Mouse (Mus musculus) mouse trophoblast stem cell (cell line): Measurements from ENCODE around the gene Gm11639.

Experiments
- in situ Hi-C, 2 experiments: fragments of 300-500 bp; cut with MseI, MboI; formaldehyde crosslinking; loops; 2 replicates in 1 of 2; 3 replicates in 1 of 2; pipeline ENCODE4 v1.15.1; 2025

The Gm11639 gene

GRCm38 (mm10) chr11:104704097-104704496, 18.6 kb downstream of the Gm11639 start:
- in situ Hi-C loops: no loop called here

DNA sequence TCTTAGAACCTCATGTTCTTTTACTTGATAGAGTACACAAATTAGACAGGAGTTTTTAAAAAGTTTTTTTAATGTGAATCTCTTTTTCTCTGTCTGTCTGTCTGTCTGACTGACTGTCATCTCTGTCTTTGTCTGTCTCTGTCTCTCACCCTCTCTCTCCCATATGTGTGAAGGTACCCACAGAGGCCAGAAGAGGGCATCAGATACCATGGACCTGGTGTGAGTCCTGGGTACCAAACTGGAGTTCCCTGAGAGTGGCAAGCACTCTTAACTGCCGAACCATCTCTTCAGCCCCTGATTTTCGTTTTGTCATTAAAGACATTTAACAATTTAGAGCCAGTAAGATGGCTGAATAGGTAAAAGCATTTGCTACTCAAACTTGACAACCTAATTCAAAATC, 21.6 kb downstream of the Gm11639 start:
- in situ Hi-C loops: no loop called here

GRCm38 (mm10) chr11:104744995-104745568, 59.6 kb downstream of the Gm11639 start:
- in situ Hi-C loops: no loop called here

DNA sequence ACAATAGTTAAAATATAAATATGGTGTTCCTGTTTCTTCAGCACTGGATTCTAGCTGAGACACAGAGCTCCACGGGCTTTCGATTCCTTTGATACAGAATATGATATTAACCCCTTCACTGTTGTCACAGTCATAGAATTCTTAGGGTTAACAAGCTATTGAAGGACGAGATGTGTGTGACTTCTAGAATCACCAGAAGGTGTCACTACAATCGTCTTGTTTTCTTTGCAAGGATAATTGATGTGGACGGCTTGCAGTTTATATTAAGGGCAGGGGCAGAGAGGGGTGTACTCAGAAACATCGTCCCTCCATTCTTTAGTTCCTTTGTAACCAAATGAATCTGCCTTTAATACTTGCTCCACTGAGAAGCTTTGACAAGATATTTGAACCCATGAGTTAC, 80.3 kb downstream of the Gm11639 start:
- in situ Hi-C loops: no loop called here

DNA sequence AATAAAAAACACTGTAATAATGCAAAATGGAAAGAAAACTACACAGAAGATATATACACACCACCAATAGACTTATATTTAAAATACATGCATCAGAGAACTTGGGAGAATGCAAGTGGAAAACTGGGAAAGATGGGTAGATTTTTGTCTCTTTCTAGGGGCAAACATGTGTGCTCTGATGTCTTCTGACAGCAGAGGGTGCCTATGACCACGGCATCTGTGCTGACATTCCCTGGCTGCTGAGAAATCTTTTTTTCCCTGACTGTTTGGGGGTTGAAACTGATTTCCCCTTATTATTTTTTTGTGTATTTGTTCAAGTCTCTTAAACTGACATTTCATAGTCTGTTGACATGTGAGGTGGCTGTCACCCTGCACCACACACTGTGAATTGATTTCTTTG, 81.6 kb downstream of the Gm11639 start:
- in situ Hi-C loops: no loop called here

- in situ Hi-C loops: no loop called here
These were observed 82.6 kb downstream of the Gm11639 start for GRCm38 (mm10) chr11:104768072-104768471.

DNA sequence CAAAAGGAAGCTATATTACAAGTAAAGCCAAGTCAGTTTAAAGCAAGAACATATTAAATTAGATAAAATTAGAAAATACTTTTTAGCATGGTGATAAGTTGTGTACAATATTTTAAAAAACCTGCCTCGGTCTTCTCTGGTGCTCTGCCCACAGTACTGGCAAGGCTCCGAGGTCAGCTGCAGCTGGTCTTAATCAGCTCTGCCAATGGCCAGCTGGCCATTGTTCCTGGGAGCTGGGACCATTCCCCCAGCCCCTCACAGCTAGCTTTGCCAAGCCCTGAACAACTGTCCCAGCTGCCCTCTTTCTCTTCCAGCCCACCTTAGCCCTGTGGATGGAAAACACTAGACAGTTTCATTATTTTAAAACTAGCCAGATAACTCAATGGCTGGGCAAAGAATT, 93.3 kb downstream of the Gm11639 start:
- in situ Hi-C loops: no loop called here

DNA sequence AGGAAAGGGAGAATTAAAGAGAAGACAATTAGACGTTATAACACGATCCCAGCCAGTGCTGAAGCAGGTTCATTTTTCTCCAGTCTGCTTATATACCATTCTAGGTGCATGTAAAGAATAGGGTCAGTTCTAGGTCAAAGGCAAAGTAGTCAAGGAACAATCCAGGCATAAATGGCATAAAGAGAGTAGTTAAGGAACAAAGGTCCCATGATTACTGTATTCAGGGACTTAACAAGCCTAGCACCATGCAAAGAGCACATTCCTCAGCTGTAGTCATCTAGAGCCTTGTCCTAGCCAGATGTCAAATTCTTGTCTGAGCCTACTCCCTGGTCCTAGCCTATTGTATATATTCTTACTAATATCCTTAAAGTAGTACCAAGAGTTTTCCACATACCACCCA, 259.2 kb downstream of the Gm11639 start:
- in situ Hi-C loops: no loop called here

GRCm38 (mm10) chr11:104952349-104952748, 266.8 kb downstream of the Gm11639 start:
- in situ Hi-C loops: no loop called here

DNA sequence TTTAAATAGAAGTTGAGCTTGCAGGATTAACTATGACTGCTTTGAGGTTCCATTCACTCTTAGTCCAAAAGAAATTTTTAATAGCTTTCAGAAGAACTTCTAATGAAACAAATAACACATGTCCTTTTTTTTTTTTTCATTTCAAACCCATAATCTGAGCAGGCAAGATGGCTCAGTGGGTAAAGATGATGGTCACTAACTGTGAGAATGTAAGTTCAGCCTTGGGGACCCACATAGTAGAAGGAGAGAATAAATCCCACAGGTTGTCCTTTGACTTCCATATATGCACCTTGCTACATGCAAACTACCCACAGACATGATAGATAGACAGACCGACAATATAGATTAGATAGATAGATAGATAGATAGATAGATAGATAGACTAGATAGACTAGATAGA, 282.4 kb downstream of the Gm11639 start:
- in situ Hi-C loops: no loop called here

- in situ Hi-C loops: no loop called here
These were observed 282.9 kb downstream of the Gm11639 start for GRCm38 (mm10) chr11:104968388-104968787.

GRCm38 (mm10) chr11:104971322-104971721, 285.8 kb downstream of the Gm11639 start:
- in situ Hi-C loops: no loop called here

DNA sequence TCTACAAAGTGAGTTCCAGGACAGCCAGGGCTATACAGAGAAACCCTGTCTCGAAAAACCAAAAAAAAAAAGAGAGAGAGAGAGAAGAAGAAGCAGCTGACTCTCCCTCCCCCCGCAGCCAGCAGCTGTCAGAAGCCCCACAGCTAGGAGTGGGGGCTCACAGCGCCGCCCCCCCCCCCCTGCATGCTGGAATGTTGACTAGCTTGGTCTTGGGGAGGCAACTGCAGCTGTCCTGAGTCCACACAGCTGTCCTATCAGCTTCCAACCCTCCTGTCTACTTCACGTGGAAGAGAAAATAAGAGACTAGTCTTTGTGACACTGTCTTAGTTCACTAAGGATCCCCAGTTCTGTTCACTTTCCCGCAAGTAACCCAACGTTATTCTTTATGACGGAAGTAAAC, 287.0 kb downstream of the Gm11639 start:
- in situ Hi-C loops: no loop called here

GRCm38 (mm10) chr11:104977976-104978375, 292.5 kb downstream of the Gm11639 start:
- in situ Hi-C loops: no loop called here

GRCm38 (mm10) chr11:104981342-104982055, 296.0 kb downstream of the Gm11639 start:
- in situ Hi-C loops: no loop called here

DNA sequence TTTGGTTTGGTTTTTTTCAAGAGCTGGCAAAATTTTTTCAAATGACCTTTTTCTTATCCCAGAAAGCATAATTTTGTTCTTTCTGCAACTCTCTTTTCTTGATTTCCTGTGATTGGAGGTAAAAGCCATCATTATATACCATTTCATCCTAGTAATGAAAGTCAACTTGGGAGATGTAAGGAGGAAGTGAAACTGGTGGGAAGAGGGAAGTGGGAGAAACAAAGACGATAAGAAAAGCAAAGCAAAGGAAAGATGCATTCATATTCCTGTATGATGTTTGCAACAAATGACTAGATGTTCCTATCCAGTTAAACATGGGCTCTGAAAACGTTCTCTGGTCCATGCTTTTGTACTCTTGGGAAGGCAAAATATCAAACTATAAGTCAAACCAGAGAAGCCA, 323.7 kb downstream of the Gm11639 start:
- in situ Hi-C loops: no loop called here

DNA sequence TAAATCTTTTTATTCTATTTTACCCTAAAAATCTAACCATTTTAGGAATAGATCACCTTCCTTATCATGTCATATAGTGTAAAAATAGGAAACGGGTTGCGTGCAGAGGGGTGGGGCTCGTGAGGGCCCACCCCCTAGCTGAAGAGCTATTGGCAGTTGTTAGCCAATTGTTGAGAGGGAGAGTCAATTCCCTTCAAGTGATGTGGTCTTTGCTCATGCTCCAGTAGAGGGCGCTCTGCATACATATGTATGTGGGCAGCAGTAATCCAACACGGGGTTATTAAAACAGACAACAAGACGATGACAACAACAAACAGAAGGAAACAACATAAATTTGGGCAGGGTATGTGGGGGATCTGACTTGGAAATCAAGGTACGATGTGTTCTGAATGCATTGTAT, 335.6 kb downstream of the Gm11639 start:
- in situ Hi-C loops: no loop called here

GRCm38 (mm10) chr11:105028744-105029348, 343.3 kb downstream of the Gm11639 start:
- in situ Hi-C loops: no loop called here

DNA sequence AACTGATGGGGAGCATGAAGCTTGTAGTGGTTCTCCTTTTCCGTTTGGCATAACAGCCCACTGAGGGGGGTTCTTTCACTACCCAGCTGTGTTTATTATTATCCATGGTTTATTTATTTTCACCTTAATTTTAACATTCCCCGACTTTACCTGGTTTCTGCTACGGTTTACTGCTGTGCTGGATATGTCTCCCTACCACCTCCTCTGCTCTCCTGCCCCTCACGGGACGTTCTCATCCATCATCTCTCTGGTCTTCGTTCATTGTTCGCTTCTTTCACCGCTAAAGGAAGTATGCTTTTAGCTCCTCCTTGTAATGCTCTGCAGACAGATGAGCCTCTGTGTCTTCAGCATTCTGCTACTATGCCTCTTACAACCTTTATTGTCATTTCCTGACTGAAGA, 344.0 kb downstream of the Gm11639 start:
- in situ Hi-C loops: no loop called here

- in situ Hi-C loops: no loop called here
These were observed 344.7 kb downstream of the Gm11639 start for GRCm38 (mm10) chr11:105030229-105030628.

GRCm38 (mm10) chr11:105031103-105031502, 345.6 kb downstream of the Gm11639 start:
- in situ Hi-C loops: no loop called here

DNA sequence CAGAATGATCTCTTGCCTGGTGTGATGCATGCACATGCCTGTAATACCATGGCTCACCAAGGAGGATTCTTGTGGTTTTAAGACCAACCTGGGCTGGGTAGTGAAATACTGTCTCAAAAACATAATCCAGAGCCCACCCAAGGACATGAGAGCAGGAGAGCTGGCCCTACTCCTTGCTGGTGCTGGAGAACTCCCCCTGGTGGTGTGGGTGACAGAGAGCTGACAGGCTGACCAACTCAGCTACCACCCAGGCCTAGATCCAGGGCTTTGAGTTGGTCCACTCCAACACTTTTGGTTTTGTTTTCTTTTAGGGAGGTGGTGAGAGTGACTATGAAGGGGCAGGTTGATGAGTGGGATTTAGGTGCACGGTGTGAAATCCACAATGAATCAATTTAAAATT, 349.6 kb downstream of the Gm11639 start:
- in situ Hi-C loops: no loop called here

- in situ Hi-C loops: no loop called here
These were observed 377.8 kb downstream of the Gm11639 start, which contains the start of gene Efcab3 for GRCm38 (mm10) chr11:105063292-105063691. Gene Efcab3 (plus strand): TSS chr11:105063592.
